ENCODE assay signal across 24 mouse cellular contexts in genomic region chr10:66950441-66950840, GRCm38 (mm10).
"Had no signal": no experiment of that assay in that cellular context is flagged by ENCODE, and none has a peak within 500 bp of the region (broad histone marks: within the 10 kb centered on the region; RNA-seq: fewer than 3 reads in every experiment).

No protein-coding gene starts in this region.

- H3K4me1 ChIP-seq: hindbrain, embryonic 12.5 days; limb, embryonic 12.5 days; liver, embryonic 13.5 days; liver, embryonic 15.5 days had no signal

- ATAC-seq: hindbrain, embryonic 16.5 days; intestine, embryonic 16.5 days had no signal

- H3K4me3 ChIP-seq: gastrocnemius, adult 2 months; heart, adult 2 months; heart, embryonic 12.5 days; hindbrain, embryonic 10.5 days; hindbrain, embryonic 12.5 days; layer of hippocampus, adult 2 months; left cerebral cortex, adult 2 months; limb, embryonic 10.5 days; limb, embryonic 12.5 days; liver, embryonic 13.5 days; liver, embryonic 15.5 days had no signal

- DNase-seq: gastrocnemius, adult 2 months; gastrocnemius, postnatal 10 days; gastrocnemius, postnatal 25 days; heart, adult 2 months; heart, postnatal 10 days; heart, postnatal 4 days; kidney, adult 11 months; kidney, adult 8-10 months; kidney, postnatal 10 days; kidney, postnatal 25 days; kidney, postnatal 4 days; liver; liver, embryonic 13.5 days had no signal

- H3K27ac ChIP-seq: gastrocnemius, adult 2 months; heart, adult 2 months; hindbrain, embryonic 10.5 days; hindbrain, embryonic 12.5 days; hindbrain, embryonic 14.5 days; left cerebral cortex, adult 2 months; limb, embryonic 10.5 days; limb, embryonic 12.5 days; liver, embryonic 13.5 days; liver, embryonic 15.5 days had no signal

- H3K36me3 ChIP-seq: heart, embryonic 12.5 days; hindbrain, embryonic 10.5 days; hindbrain, embryonic 12.5 days; limb, embryonic 10.5 days; limb, embryonic 12.5 days; liver, embryonic 13.5 days; liver, embryonic 15.5 days had no signal
